Mouse (Mus musculus): ENCODE results near the gene Gna12. TPM values are rescaled to one million over a fixed set of nuclear protein-coding genes. Genes with fewer than 3 reads are reported as not detected.
A peak's percentile ranks its signal among the peaks of the same experiment; 100 is the strongest.

Gna12 gene
- total RNA-seq, 2 experiments from 2014 or later: 38.2 to 42.4 TPM

GRCm38 (mm10) chr5:140827413-140827812 is 2.8 kb downstream of the Gna12 start:
- DNase-seq: no peak

- DNase-seq: no peak
Observed at GRCm38 (mm10) chr5:140826796-140827195, 3.4 kb downstream of the Gna12 start.

- DNase-seq: no peak
Observed at GRCm38 (mm10) chr5:140826118-140826517, 4.1 kb downstream of the Gna12 start.

- DNase-seq: no peak
Observed at GRCm38 (mm10) chr5:140824126-140824525, 6.1 kb downstream of the Gna12 start.

GRCm38 (mm10) chr5:140823386-140823785 is 6.8 kb downstream of the Gna12 start:
- no peak for DNase-seq

- no peak for DNase-seq
Observed at GRCm38 (mm10) chr5:140821951-140822350, 8.3 kb downstream of the Gna12 start.

GRCm38 (mm10) chr5:140820539-140820938 is 9.7 kb downstream of the Gna12 start:
- no peak for DNase-seq

- no peak for DNase-seq
Observed at GRCm38 (mm10) chr5:140819594-140819993, 10.6 kb downstream of the Gna12 start.

GRCm38 (mm10) chr5:140818482-140819076 is 11.7 kb downstream of the Gna12 start:
- DNase-seq: no peak

- no peak for DNase-seq
Observed at GRCm38 (mm10) chr5:140816950-140817568, 13.2 kb downstream of the Gna12 start.

GRCm38 (mm10) chr5:140816008-140816407 is 14.2 kb downstream of the Gna12 start:
- no peak for DNase-seq

- DNase-seq: no peak
Observed at GRCm38 (mm10) chr5:140815059-140815728, 15.0 kb downstream of the Gna12 start.

- no peak for DNase-seq
Observed at GRCm38 (mm10) chr5:140814403-140814802, 15.8 kb downstream of the Gna12 start.

GRCm38 (mm10) chr5:140812699-140813098 is 17.5 kb downstream of the Gna12 start:
- no peak for DNase-seq

GRCm38 (mm10) chr5:140812063-140812462 is 18.2 kb downstream of the Gna12 start:
- no peak for DNase-seq

GRCm38 (mm10) chr5:140811390-140811789 is 18.8 kb downstream of the Gna12 start:
- DNase-seq: no peak

GRCm38 (mm10) chr5:140806939-140807338 is 23.3 kb downstream of the Gna12 start:
- DNase-seq: no peak

- no peak for DNase-seq
Observed at GRCm38 (mm10) chr5:140806252-140806651, 24.0 kb downstream of the Gna12 start.

GRCm38 (mm10) chr5:140801782-140802181 is 28.4 kb downstream of the Gna12 start:
- DNase-seq: no peak

GRCm38 (mm10) chr5:140800288-140800923 is 29.8 kb downstream of the Gna12 start:
- no peak for DNase-seq

GRCm38 (mm10) chr5:140799190-140799589 is 31.0 kb downstream of the Gna12 start:
- no peak for DNase-seq

GRCm38 (mm10) chr5:140798775-140799174 is 31.5 kb downstream of the Gna12 start:
- no peak for DNase-seq

- peak; percentile 30 for DNase-seq
Observed at GRCm38 (mm10) chr5:140798158-140798557, 32.1 kb downstream of the Gna12 start.
